Mouse (Mus musculus) left cerebral cortex, postnatal 36 days (tissue): ENCODE data around the gene Ace2. TPM values are rescaled to one million over a fixed set of nuclear protein-coding genes. Genes with fewer than 3 reads are reported as not detected.

Experiments used
- DNase-seq, 2 experiments: peaks; one replicate each; pipeline ENCODE4 v3.0.0; 2021 to 2022; ENCODE audit warnings: low spot score in 2 of 2, mixed read lengths in 1 of 2
- intact Hi-C: fragments of 180-260 bp; cut with DNase I; formaldehyde crosslinking; loops from one replicate; pipeline ENCODE4 v1.15.1; 2025
- total RNA-seq, 2 experiments: library from RNA; stranded (reverse); gene quantifications; 2 replicates each; pipeline ENCODE4 v1.2.3; 2021

The Ace2 gene
- total RNA-seq, result 1 to 10 TPM; 1.7 to 1.8 TPM

GRCm38 (mm10) chrX:164139032-164139431, at the start of gene Ace2:
Gene Ace2 (plus strand): TSS chrX:164139332.
- intact Hi-C loops, result no loop called here
- DNase-seq, result no peak

DNA sequence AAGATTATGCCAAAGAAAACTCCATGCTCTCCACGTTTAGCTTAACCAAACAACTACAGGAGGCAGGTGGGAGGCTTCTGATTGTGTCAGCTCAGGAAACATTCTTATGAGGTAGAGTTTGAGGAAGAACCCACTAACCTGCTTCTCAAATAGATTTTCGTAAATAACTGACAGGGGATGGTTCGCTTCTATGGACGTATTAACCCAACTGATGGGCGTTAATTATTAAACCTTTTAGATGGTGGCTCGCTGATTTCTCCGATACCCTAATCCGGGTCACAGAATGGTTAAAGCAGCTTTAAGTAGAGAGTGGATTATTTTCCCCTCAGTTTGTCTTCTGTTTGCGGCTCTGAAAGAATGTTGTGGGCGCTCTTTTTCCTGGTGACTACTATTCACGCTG, 49.2 kb upstream of the Ace2 start:
- no peak for DNase-seq
- intact Hi-C loops, result no loop called here

- no peak for DNase-seq
- intact Hi-C loops, result no loop called here
Measured at GRCm38 (mm10) chrX:164092300-164093169, 46.6 kb upstream of the Ace2 start.

GRCm38 (mm10) chrX:164093435-164093834, 45.7 kb upstream of the Ace2 start:
- DNase-seq, result no peak
- intact Hi-C loops, result no loop called here

DNA sequence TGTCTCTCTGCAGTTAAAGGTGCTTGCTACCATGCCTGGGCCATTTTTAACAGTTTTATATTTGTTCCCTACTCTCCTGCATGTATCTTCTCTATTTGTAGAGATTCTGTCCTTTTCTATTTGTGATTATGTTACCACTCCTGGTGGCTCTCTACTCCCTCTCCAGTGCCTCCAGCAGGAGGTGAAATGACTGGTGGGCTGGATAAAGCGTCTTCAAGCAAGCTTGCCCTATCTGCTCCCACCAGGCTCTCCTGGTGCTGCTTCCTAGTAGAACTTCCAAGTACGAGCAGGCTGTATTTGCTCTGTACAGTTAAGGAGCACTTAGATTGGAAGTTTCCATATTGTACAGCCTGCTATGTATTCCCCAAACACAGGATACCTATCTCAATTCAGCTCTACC, 43.3 kb upstream of the Ace2 start:
- intact Hi-C loops, result no loop called here

DNA sequence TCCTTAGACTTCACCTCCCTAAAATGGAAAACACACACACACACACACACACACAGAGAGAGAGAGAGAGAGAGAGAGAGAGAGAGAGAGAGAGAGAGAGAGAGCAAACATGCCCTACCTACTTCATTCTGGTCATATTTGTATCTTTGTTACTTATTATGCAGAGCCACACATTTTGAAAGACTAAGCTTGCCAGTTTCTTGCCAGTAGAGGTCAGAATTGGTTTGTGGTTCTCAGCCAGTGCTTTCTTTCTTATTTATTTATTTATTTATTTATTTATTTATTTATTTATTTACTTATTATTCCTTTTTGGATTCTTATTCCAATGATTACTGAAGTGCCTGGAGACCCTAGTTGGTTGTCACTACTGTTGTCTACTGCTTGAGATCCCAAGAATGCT, 37.6 kb upstream of the Ace2 start:
- intact Hi-C loops, result loop anchor here (2.0 to 10.0 kb wide), 2 partner anchors 79 to 293 kb away; no protein-coding TSS in a partner anchor
- no peak for DNase-seq

More for the DNA sequence above, 43.3 kb upstream of the Ace2 start:
- no peak for DNase-seq

DNA sequence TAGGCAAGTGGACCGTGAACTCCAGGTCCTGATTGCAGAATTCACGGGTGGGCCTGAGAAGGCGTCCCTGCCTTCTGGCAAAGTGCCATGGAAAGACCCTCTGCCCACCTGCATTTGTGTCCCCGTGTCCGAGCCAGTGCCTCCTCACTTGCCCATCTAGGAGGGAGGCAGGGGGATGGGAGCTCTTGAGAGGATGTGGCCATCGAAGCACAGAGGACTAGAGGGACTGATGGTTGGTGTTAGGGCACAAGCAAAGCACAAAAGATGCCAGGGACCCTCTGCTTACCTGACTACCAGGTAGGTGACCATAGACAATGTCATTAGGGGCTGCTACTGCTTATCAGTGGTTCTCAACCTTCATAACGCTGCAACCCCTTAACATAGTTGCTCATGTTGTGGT, 36.9 kb upstream of the Ace2 start:
- DNase-seq, result no peak
- intact Hi-C loops, result loop anchor here (10.0 kb wide), 1 partner anchor 293 kb away; no protein-coding TSS in a partner anchor

- intact Hi-C loops, result loop anchor here (10.0 kb wide), 1 partner anchor 292 kb away; no protein-coding TSS in a partner anchor
- DNase-seq, result no peak
Measured at GRCm38 (mm10) chrX:164102656-164103055, 36.5 kb upstream of the Ace2 start.

- intact Hi-C loops, result no loop called here
- DNase-seq, result no peak
Measured at GRCm38 (mm10) chrX:164111146-164111545, 28.0 kb upstream of the Ace2 start.

DNA sequence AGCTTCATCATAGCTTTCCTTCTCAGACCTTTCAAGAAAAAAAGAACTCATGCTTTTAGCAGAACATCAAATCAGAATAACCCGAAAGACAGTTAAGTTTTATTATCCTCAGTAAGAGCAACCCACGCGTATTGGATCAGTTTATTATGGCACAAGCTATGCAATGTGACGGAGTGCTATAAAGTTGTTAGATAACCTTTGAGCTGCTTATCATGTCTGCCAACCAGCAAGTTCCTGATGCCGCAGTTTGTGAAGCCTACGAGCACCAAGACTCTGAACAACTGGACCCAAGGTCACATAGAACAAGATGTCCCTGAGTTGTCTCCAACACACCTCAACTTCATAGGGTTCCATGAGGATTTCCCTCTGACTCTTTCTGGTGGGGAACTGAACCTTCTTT, 25.4 kb upstream of the Ace2 start:
- intact Hi-C loops, result no loop called here
- no peak for DNase-seq

DNA sequence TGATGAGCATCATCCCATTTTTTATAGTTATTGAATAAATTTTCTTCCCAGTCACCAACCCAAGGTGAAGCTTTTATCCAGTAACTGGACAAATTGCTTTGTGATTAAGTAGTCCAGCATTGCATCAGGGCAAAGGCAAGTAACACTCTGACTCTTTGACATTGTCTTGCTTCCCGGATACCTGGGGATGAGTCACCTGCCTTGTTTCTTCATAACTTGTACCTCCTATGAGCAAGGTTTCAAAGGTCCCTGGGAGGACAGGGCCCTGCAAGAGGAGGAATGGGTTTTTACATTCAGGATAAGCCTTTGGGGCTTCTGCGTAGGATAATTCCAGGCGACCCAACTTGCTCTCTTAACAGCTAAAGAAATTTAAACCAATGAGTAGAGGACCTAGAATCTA, 15.2 kb upstream of the Ace2 start:
- intact Hi-C loops, result no loop called here
- no peak for DNase-seq

- no peak for DNase-seq
- intact Hi-C loops, result no loop called here
Measured at GRCm38 (mm10) chrX:164133531-164133930, 5.6 kb upstream of the Ace2 start.

DNA sequence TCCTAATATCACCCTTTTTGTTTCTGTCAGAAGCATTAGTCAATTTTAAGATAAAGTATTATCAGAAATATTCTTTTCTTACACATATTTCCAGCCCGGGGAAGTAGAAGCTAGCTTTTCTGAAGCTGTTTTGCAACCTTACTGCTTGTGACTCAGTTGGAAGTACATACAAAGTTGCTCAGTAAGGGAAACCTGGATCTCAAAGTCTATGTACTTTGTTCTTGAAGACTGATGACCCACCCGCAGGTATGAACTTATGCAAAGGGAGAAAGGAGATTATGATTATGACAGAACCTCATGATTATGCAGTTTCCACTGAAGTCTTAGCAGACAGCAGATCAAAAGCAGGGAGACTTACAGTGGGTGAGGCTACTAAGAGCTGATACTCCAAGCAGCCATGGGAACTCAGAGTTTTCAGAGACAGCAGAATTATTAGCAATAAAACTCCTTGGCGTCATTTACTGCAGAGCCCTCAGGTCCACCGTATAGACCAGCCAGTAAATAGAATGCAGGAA, 3.8 kb upstream of the Ace2 start:
- intact Hi-C loops, result no loop called here
- DNase-seq, result no peak

- intact Hi-C loops, result no loop called here
Measured at GRCm38 (mm10) chrX:164145463-164146250, 6.5 kb downstream of the Ace2 start.

GRCm38 (mm10) chrX:164152703-164153102, 13.6 kb downstream of the Ace2 start:
- intact Hi-C loops, result no loop called here
- DNase-seq, result no peak

More at GRCm38 (mm10) chrX:164145463-164146250, 6.5 kb downstream of the Ace2 start:
- DNase-seq, result no peak

DNA sequence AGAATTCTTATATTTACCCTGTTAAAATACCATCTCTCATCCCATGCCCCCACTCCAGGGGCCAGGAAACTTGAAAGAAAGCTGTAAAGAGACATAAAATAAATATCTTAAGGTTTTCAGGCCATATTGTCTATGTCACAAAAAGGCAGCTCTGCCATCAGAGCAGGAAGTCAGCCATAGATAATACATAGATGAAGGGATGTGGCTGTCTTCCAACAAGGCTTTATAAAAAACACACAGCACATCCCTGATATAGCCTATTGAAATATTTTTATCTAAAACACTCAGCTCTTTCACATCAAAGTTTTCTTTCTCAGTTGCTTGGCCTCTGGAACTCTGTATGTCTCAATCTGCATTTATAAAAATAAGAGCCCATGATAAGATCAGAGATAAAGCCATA, 14.5 kb downstream of the Ace2 start:
- no peak for DNase-seq
- intact Hi-C loops, result no loop called here

- no peak for DNase-seq
Measured at GRCm38 (mm10) chrX:164154594-164154993, 15.5 kb downstream of the Ace2 start.

DNA sequence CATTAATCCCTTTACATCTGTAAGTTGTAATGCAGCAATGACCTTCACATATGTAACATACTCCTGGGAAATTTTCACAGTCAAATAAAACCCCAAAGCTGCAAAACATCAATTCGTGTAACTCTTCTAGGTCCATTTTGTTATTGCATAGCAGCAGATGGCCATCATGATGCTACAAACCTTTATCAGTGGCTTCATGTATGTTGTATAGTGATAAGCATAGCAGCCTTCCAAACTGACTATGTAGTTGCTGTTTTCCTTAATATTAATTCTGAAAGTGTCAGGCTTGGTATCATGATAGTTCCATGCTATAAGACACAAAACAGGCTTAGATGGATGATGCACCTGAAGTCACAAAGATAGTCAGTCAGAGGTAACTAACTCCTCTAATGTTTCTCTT, 25.5 kb downstream of the Ace2 start:
- no peak for DNase-seq
- intact Hi-C loops, result no loop called here

More at GRCm38 (mm10) chrX:164154594-164154993, 15.5 kb downstream of the Ace2 start:
- intact Hi-C loops, result no loop called here

GRCm38 (mm10) chrX:164171034-164171433, 31.9 kb downstream of the Ace2 start:
- intact Hi-C loops, result loop anchor here (10.0 kb wide), 1 partner anchor 1226 kb away; no protein-coding TSS in a partner anchor

DNA sequence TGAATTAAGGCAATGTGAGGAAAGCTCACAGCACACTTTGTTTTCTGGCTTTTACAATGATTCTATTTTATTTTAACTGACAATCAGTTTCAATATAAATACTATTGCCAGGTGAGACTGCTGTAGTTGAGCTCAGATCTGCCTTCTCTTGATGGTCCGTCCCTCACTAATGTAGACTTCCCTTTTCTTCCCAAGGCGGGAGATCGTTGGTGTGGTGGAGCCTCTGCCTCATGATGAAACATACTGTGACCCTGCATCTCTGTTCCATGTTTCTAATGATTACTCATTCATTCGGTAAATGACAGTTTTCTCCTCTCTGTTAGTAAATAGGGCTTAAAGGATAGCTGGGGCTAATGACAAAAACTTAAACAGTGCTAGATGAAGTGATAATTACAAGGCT, 34.7 kb downstream of the Ace2 start:
- intact Hi-C loops, result loop anchor here (10.0 kb wide), 1 partner anchor 1229 kb away; no protein-coding TSS in a partner anchor
- no peak for DNase-seq

More at GRCm38 (mm10) chrX:164171034-164171433, 31.9 kb downstream of the Ace2 start:
- DNase-seq, result no peak
